Mouse (Mus musculus) kidney, postnatal 14 days (tissue): Measurements from ENCODE around the gene Eps8l3.
A peak's percentile ranks its signal among the peaks of the same experiment; 100 is the strongest.
"Not testable (repeated sequence)": the region's sequence is repeated elsewhere in the genome, so short reads cannot be mapped to it uniquely, and the experiment has no call there.

Experiments used
- DNase-seq: peaks from one replicate; pipeline ENCODE4 v3.0.0; 2022; ENCODE audit warnings: mixed read lengths

Gene Eps8l3

DNA sequence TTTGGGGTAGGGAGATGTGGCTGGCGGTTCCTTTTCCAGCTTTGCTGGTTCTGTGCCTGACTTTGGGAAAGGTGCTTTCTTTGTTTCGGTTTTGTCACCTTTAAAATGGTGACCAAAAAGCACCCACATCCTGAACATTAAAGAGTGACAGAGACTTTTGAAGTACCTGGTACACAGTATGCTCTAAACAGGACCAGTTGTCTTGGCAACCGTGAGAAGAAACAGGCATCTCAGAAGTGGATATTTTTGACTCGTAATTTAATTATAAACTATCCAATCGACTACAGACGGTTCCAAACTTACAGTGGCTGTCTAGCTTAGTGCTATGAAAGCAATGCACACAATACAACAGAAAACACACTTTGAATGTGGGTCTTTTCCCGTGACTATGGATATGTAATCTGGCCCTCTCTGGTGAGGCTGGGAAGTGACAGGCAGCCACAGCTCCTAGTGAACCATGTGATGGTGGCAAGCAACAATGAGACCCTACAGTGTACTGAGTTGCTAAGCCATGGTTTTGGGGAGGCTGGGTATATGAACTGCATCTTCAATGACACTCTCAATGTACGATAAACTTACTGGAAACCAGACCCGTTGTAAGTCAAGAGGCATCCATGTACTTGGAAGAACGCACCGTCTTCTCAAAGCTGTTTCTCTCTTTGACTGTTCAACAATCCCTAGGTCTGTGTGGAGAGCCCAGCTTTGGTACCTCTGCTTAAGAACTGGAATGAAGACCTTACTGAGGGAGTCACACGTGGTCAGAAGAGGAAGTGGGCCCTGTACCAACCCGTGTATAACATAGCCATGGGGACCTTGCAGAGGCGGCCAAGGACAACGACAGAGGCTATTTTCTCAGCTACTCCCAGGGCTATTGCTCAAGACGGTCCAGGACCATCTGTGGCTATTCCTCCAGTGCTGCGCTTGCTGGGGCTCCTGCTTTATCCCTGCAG lies 23.5 kb upstream of the Eps8l3 start:
- DNase-seq = no peak

- DNase-seq = no peak
Measured at GRCm38 (mm10) chr3:107855368-107855767, 21.7 kb upstream of the Eps8l3 start.

- DNase-seq = no peak
Measured at GRCm38 (mm10) chr3:107857646-107858045, 19.4 kb upstream of the Eps8l3 start.

DNA sequence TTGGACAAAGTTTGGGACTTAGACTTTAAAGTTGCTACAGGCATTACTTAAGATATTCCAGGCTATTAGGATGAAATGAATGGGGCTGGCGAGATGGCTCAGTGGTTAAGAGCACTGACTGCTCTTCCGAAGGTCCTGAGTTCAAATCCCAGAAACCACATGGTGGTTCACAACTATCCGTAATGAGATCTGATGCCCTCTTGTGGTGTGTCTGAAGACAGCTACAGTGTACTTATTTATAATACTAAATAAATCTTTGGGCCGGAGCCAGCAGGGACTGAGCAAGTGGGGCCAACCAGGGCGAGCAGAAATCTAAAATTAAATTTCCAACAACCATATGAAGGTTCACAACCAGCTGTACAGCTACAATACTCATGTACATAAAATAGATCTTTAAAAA lies 15.5 kb upstream of the Eps8l3 start:
- not testable (repeated sequence) for DNase-seq

GRCm38 (mm10) chr3:107862471-107862870 lies 14.6 kb upstream of the Eps8l3 start:
- DNase-seq = no peak

DNA sequence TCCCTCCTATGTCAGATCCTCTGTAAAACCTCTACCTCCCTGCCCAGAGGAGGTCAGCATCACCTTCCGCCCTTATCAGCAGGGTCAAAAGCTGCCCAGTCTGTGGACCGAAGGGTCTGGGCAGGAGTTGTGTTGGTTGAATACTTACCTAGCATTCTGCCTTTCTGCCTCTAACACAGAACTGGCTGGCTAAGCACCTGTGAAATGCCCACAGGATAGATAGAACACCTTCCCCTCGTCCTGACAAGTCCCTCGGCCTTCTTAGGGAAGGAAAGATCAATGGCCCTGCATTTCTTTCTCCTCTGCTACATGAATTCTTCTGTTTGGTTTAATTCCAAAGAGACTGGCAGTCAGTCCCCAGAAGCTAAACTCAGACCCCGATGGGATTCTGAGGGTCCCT lies 13.6 kb upstream of the Eps8l3 start:
- no peak for DNase-seq

DNA sequence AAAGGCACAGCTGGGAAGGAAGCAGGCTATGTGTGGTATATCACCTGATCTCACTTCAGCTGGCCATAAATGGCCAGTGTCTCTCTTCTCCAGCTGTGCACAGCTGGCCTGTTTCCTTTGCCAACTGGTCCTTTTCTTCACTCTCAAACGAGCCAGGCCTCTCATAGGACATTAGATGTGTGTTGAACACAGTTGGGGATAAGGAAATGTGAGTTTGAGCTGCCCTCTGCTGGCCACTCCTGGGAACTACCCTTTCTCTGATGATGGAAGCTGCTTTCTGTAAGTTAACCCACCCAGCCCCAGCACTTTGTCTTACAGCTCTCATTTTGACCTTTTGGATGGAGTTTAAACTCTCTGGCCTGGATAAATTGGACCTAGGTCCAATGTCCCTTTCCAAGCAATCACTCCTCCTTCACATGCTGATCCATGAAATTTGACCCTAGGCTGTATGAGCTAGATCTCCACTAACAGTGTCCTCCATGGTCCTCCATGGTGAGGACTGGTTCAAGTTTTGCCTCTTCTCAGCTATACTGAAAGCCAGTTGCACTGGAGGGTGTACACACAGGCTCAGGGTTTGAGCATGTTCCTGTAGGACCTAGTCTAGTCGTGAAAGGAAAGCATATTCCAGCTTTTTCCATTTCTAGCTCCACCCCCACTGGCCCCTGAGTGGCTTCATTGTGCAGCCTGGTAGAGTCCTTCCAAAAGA lies 13.0 kb upstream of the Eps8l3 start:
- DNase-seq = peak; percentile 91

DNA sequence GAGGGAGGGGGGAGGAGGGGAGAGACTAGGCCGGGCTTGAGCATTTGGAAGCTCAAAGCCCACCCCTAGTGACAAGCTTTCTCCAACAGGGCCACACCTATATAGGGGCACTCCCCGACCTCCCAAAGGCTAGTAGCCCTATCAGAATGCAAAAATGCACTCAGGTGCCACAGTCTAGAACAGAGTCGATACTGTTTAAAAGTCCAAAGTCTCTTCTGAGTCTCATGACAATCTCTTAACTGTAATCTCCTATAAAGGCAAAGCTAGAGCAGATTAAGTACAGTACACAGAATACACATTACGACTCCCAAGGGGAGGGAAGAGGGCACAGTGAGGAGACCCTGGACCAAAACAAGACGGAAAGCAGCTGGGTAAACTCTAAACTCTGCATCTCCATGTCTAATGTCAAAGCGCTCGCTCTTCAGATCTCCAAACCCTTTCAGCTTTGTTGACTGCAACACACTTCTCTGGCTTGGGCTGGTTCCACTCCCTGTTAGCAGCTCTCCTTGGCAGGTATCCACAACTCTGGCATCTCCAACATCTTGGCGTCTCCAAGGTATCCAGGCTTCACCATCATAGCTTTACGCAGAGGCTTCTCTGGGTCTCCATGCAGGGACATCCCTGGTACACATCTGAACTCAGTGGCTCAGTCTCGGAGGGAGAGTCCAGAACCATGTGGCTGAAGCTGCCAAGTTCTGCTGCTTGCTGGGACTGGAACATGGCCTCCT lies 11.5 kb upstream of the Eps8l3 start:
- DNase-seq = peak; percentile 34

- DNase-seq = peak; percentile 92
Measured at GRCm38 (mm10) chr3:107867086-107867485, 9.9 kb upstream of the Eps8l3 start.

- no peak for DNase-seq
Measured at GRCm38 (mm10) chr3:107868452-107868851, 8.6 kb upstream of the Eps8l3 start.

DNA sequence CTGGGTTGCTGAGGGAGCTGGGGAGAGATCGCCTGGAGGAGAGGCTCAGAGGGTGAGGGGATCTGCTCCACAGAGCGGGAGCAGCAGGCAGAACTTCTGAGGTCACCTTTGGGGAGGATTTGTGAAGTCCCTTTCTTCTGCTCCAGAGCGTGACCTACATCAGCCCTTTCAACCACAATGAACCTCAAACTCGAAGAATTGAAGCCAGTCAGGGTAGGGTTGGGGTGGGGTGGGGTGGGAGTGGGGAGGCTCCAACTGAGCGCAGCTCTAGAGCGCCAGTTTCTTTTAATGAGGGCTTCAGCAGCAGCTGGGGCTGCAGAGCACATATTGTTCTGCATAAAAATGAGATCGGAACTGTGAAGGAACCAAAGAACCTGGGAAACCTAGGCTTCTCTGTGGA lies 7.9 kb upstream of the Eps8l3 start:
- no peak for DNase-seq

DNA sequence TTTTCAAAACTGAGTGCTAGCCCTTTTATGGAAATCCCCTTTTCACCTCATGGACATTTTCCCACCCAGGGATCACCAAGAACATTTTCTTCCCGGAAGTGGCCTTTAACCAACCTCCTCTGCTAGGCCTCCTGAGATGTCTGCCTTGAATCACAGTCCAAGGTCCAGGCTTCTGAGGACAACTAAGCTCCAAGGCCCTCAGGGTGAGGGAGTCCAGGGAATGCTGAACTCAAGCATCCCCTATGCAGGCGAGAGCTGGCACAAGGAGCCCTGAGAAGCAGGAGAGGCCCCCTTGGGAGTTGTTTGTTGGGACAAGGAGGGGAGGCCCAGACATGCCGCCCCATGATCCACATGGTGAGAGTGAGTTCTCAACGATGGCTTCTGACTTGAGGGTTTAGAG lies 7.1 kb upstream of the Eps8l3 start:
- DNase-seq = peak; percentile 55

- peak; percentile 41 for DNase-seq
Measured at GRCm38 (mm10) chr3:107873335-107874251, 3.4 kb upstream of the Eps8l3 start.

DNA sequence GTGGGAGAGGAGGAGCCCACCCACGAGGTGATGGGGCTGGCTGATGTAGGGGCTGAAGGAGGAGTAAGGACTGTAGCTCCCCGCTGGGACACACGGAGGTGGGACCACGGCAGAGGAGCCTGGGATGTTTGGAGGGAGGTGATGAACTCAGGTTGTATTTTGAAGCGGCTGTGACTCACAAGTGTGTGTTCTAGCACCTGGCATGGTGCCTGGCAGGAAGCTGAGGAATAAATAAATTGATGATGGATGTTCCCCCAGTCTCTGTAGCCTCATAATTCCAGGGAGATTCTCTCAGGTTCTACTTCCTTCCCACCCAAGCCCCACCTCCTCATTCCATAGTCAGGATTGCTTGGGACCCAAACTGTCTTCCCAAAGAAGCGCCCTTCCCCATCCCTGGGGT lies 1.8 kb upstream of the Eps8l3 start:
- DNase-seq = peak; percentile 10

DNA sequence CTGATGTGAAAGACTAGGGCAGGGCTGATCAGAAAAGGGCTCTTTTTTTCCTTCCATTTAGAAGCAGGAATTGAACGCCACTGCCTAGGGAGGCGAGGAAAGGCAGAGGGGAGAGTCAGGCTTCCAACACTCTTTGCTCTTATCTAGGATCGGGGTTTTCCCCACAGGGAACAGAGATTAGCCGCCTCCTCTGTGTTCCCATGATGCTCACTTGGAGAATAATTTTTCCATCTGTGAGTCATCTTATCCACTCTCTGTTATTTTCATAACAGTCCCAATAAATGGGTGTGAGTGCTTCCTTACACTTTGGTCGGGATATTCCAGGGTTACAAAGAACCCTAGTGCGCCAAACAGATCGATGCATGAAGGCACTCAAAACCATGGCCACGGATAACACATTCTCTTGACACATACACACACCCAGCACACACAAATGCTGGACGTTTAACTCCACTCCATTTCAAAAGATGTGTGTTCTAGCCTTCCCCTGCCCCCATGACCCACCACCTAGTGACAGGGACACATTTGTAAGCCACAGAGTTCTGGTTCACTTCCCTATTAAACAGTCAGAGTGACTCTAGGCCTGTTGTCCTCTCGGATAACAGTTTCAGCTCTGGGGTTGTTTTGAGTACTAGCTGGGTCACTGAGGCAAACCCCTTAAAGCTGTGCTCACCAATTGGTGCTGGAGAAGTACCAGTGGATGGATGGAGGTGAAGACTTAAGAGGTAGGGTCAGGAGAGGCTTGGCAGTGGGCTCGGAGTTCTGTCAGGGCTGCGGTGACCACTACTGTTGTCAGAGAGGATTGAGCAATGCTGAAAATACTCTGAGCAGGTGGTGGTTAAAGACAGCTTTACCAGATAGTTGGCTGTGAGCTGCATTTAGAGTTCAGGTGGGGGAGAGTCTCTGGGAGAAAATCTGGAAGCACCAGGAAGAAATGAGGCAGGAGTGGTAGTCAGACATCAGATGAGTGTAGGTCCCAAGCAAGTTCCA lies 1.0 kb downstream of the Eps8l3 start:
- no peak for DNase-seq

DNA sequence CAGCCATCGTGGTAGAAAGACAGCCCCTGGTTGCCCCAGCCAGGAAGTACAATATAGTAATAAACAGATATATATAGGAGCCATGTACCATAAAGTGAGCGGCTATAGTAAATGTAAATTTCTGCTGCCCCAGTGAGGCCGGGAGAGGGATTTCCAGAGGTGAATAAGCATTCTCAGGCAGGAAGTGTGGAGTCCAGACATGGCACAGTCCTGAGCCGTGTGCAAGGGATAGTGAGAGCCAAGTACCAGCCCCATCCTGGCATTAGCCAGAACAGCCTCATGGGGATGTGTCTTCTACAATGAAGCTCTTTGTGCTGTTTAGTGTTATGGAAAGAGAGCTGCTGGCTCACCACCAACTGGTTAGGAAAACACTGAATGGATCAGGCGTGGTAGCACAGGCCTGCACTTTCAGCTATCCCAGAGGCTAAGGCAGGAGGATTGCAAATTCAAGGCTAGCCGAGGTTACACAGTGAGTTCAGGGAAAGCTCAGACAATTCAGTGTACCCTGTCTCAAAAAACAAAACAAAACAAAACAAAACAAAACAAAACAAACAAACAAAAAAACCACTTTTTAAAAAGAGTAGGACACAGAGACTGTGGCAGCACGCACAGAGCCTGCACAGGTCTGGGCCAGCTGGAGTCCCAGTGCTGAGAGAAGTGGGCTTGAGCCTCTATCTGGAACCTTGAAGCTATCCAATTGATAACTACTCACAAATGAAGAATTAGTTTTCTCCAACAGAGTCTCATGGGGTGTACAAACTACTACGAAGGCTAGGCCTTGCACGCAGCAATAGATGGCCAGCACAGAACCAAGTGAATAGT lies 10.9 kb downstream of the Eps8l3 start:
- no peak for DNase-seq

GRCm38 (mm10) chr3:107889236-107889635 lies 12.2 kb downstream of the Eps8l3 start:
- peak; percentile 40 for DNase-seq

DNA sequence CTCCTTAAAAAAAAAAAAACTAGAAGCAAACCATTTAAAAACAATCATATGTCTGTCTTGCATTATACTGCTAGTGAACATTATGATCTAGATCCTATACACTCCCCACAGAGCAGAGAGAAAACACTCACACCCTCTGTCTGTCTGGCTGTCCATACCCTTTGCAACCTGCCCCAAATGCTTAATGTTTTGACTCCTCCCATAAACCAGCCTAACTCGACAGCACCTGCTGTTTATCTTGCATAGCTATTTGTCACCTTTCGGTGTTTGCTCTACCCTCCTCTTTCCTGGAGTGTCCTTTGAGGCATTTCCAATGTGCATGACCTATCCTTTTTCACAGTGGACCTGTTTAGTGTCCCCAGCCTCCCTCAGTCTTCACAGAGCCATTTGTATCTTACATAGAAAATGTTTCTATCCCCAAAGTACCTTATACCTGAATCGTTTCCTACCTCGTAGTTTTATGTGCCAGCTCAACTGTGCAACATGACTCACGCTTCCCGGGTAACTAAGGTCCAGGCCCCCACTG lies 18.2 kb downstream of the Eps8l3 start:
- DNase-seq = no peak

DNA sequence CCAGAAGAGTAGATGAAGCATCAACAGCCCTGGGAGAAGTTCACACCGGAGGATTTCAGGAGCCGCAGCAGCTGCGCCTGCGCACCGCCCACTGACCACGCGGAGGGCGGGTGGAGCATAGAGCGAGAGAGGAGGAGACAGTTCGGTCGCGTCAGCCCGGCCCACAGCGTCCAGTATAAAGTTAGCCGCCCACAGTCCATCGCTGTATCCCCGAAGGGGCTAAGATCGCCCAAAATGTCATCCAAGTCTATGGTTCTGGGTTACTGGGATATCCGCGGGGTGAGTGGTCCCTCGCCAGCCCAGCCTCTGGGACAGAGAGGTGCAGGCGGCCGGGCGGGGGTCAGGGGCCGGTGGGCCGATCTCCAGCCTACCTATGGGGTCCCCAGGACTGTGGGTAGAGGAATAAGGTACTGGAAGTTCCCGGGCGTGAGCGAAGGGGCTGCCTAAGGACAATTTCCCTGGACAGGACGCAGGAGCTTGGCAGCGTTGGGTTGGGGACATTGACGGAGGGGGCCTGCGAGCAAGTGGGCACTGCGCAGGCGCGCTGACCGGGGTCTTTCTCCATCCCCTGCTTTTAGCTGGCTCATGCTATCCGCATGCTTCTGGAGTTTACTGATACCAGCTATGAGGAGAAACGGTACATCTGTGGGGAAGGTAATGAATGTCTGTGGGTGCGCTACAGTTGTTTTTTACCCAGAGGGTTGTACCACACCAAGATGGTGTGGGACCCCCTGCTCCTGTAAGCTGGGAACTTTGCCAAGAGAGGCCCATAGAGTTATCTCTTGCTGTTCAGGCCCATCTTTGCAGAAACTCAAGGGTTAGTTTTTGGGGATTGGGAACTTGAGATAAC lies 18.9 kb downstream of the Eps8l3 start, which contains the start of gene Gstm5:
Gene Gstm5 (plus strand): TSS at position 102 of the 850 bp plus-strand sequence.
- peak; percentile 91 for DNase-seq
